26 mouse cellular contexts compared by ENCODE assay signal in genomic region chr16:23254062-23254461, GRCm38 (mm10). TPM values are rescaled to one million over a fixed set of nuclear protein-coding genes. Genes with fewer than 3 reads are reported as not detected.
DNase-seq lines count a peak whose midpoint lies in the region; TF ChIP-seq lines count a peak whose summit lies in the region.
"Had no signal": no experiment of that assay in that cellular context is flagged by ENCODE, and none has a peak within 500 bp of the region (broad histone marks: within the 10 kb centered on the region; RNA-seq: fewer than 3 reads in every experiment).

No protein-coding gene starts in this region.

- WGBS in lung, adult 2 months = 45% methylated on average over 1 of the region's 1 CpGs

- no peak for TF ChIP-seq POLR2A in lung, adult 2 months (IDR thresholded peaks at IDR 0.05; ENCODE audit: borderline replicate concordance, extremely low read depth, low read depth, low read length)

- intact Hi-C loops in left cerebral cortex, postnatal 25 days (cut with DNase I) = no loop called here

- peak; percentile 37 for DNase-seq in adrenal gland, postnatal 25 days
- DNase-seq in adrenal gland, adult 18-20 months (ENCODE audit: low spot score in 2 of 2) = no peak
- DNase-seq in heart, postnatal 4 days = peak; percentile 49
- no peak for DNase-seq in heart, adult 8-10 months (ENCODE audit: low spot score)
- peak; percentile 72 for DNase-seq in fibroblast of lung, adult 2 months (ENCODE audit: low read depth)
- no peak for DNase-seq in lung, adult 2 months
- no peak for DNase-seq in left cerebral cortex, postnatal 25 days (ENCODE audit: low spot score in 2 of 2)
- DNase-seq: cerebellum, adult 18-20 months; cerebellum, postnatal 14 days; embryo, embryonic 11 days; gastrocnemius, postnatal 25 days; heart, adult 2 months; kidney, adult 8-10 months; kidney, postnatal 10 days; liver, embryonic 13.5 days; lung, embryonic 14.5 days; lung, postnatal 36 days; midbrain, embryonic 14.5 days; right cerebral cortex, postnatal 14 days; thymus, adult 2 months; thymus, postnatal 4 days had no signal

- TF ChIP-seq CTCF in lung, adult 2 months (IDR thresholded peaks at IDR 0.05; ENCODE audit: insufficient read depth, low read length) = no peak

- no peak overlapping the region for H3K4me3 ChIP-seq in lung, adult 2 months (replicated peaks; ENCODE audit: extremely low read depth, low read depth, low read length)
- H3K4me3 ChIP-seq: embryonic facial prominence, embryonic 15.5 days; heart, adult 2 months; hindbrain, embryonic 13.5 days; limb, embryonic 13.5 days; liver, embryonic 13.5 days; megakaryocyte, embryonic 14.5 days; neural tube, embryonic 12.5 days had no signal

- peaks cover 4% of the 10 kb centered on the region; the same call in 1 of the 2 replicates for H3K4me1 ChIP-seq in lung, adult 2 months (ENCODE audit: control insufficient read depth, insufficient read depth, low read length)

RNA-seq across cellular contexts. Expression of gene St6gal1, which starts 29.5 kb away (rescaled TPM):
- total RNA-seq in adrenal gland, postnatal 25 days (2021) = 48.4 and 50.5 TPM in 2 replicates
- 10 to 100 TPM; 21.8 to 35.6 TPM for total RNA-seq in adrenal gland, adult 18-20 months (2021)
- 10 to 100 TPM; 19.8 to 20.3 TPM for total RNA-seq in heart, postnatal 4 days (2021)
- 1 to 10 TPM; 7.6 to 9.9 (median 8.8) TPM for total RNA-seq in heart, adult 8-10 months (2022)
- 22.1 and 28.0 TPM in 2 replicates for polyA plus RNA-seq in lung, adult 2 months (2012; rRNA removed)
- total RNA-seq in left cerebral cortex, postnatal 25 days (2021) = 10 to 100 TPM; 13.1 to 13.5 TPM

Comparison
In these comparisons a context has a peak if more than half of its experiments do, and no peak if none do; other contexts are left out.
1. DNase-seq: peak in adrenal gland, postnatal 25 days (single experiment), heart, postnatal 4 days (single experiment) and fibroblast of lung, adult 2 months (single experiment); none in adrenal gland, adult 18-20 months (0 of 2), heart, adult 8-10 months (single experiment), lung, adult 2 months (single experiment) and left cerebral cortex, postnatal 25 days (0 of 2).